9 mouse cellular contexts compared by ENCODE assay signal in genomic region chr5:23413575-23414470, GRCm38 (mm10). TPM values are rescaled to one million over a fixed set of nuclear protein-coding genes. Genes with fewer than 3 reads are reported as not detected.
DNase-seq lines count a peak whose midpoint lies in the region; ATAC-seq and TF ChIP-seq lines count a peak whose summit lies in the region.
"Had no signal": no experiment of that assay in that cellular context is flagged by ENCODE, and none has a peak within 500 bp of the region (broad histone marks: within the 10 kb centered on the region; RNA-seq: fewer than 3 reads in every experiment).

No protein-coding gene starts in this region.

- no peaks in the 10 kb centered on the region for H3K27me3 ChIP-seq in forebrain, embryonic 10.5 days (ENCODE audit: poor library complexity, severe bottlenecking)
- no peaks in the 10 kb centered on the region for H3K27me3 ChIP-seq in liver, postnatal 0 days (ENCODE audit: insufficient read depth, low read length)
- H3K27me3 ChIP-seq: Patski had no signal

- 28% methylated on average over 12 of the region's 12 CpGs for WGBS in forebrain, embryonic 10.5 days
- 67% methylated on average over 12 of the region's 12 CpGs for WGBS in liver, postnatal 0 days (ENCODE audit: insufficient replicate concordance)

- peak overlapping the region; percentile 84 for H3K27ac ChIP-seq in forebrain, embryonic 10.5 days
- H3K27ac ChIP-seq in liver, postnatal 0 days (ENCODE audit: low read depth), result 0 out of 2 replicates have a peak overlapping the region, but pooled peaks have one; percentile 11

- H3K4me2 ChIP-seq in liver, postnatal 0 days (ENCODE audit: low read depth, low read length), result no peak overlapping the region

- peak overlapping the region; percentile 20 for H3K4me3 ChIP-seq in forebrain, embryonic 10.5 days
- no peak overlapping the region for H3K4me3 ChIP-seq in liver, postnatal 0 days (ENCODE audit: low read depth, low read length)

- H3K9me3 ChIP-seq in forebrain, embryonic 10.5 days, result no peaks in the 10 kb centered on the region
- H3K9me3 ChIP-seq in liver, postnatal 0 days (ENCODE audit: low read length), result no peaks in the 10 kb centered on the region

- TF ChIP-seq EP300 in liver, postnatal 0 days (IDR thresholded peaks at IDR 0.05; ENCODE audit: low read depth), result no peak

- H3K4me1 ChIP-seq in forebrain, embryonic 10.5 days, result peaks cover 82% of the 10 kb centered on the region
- peaks cover 33% of the 10 kb centered on the region for H3K4me1 ChIP-seq in liver, postnatal 0 days (ENCODE audit: insufficient read depth)

- no peak for ATAC-seq in liver, postnatal 0 days
- ATAC-seq: Patski had no signal

- DNase-seq in layer of hippocampus, postnatal 14 days (ENCODE audit: low spot score in 2 of 2), result peak; percentile 55 to 80
- no peak for DNase-seq in layer of hippocampus, postnatal 25 days (ENCODE audit: extremely low spot score in 1 of 2, low spot score in 1 of 2)
- DNase-seq in forebrain, embryonic 10.5 days (ENCODE audit: extremely low spot score, low spot score), result peak; percentile 58
- DNase-seq in heart, postnatal 14 days, result peak; percentile 66 to 68
- no peak for DNase-seq in liver, postnatal 0 days
- DNase-seq in retina, embryonic 14.5 days (ENCODE audit: low spot score), result peak; percentile 66
- DNase-seq in left cerebral cortex, adult 18-20 months (ENCODE audit: low spot score in 2 of 2), result no peak
- DNase-seq in thymus, postnatal 0 days (ENCODE audit: low spot score), result no peak

- no peak overlapping the region for H3K9ac ChIP-seq in liver, postnatal 0 days (replicated peaks)

- H3K36me3 ChIP-seq in forebrain, embryonic 10.5 days (replicated peaks), result peaks cover 43% of the 10 kb centered on the region
- H3K36me3 ChIP-seq in liver, postnatal 0 days (replicated peaks; ENCODE audit: insufficient read depth, low read length), result no peaks in the 10 kb centered on the region

- TF ChIP-seq CTCF in liver, postnatal 0 days (IDR thresholded peaks at IDR 0.05; ENCODE audit: low read depth), result no peak

- intact Hi-C loops in heart, postnatal 14 days (cut with DNase I), result no loop called here

RNA-seq across cellular contexts. Expression of gene Kmt2e, which starts 20.4 kb away (rescaled TPM):
- total RNA-seq in layer of hippocampus, postnatal 14 days (2021), result 10 to 100 TPM; 93.2 to 96.7 TPM
- total RNA-seq in layer of hippocampus, postnatal 25 days (2021), result 100 to 1,000 TPM in 1 of 2 experiments, 10 to 100 TPM in 1; 80.8 to 102 TPM
- polyA plus RNA-seq in forebrain, embryonic 10.5 days (2016; fragmentation: Nextera tagmentation; extraction: Ambion mirVana), result 85.8 and 86.1 TPM in 2 replicates
- total RNA-seq in heart, postnatal 14 days (2021), result 10 to 100 TPM; 54.3 to 56.7 TPM
- polyA plus RNA-seq in liver, postnatal 0 days (2015; fragmentation: Nextera tagmentation; extraction: Ambion mirVana), result 27.5 and 28.5 TPM in 2 replicates
- 10 to 100 TPM; 92.8 to 98.6 TPM for total RNA-seq in left cerebral cortex, adult 18-20 months (2021)
- polyA plus RNA-seq in thymus, postnatal 0 days (2015; fragmentation: Nextera tagmentation; extraction: Ambion mirVana), result 84.6 and 111 TPM in 2 replicates

Comparison
In these comparisons a context has a peak if more than half of its experiments do, and no peak if none do; other contexts are left out.
1. DNase-seq: peak in layer of hippocampus, postnatal 14 days (2 of 2), forebrain, embryonic 10.5 days (single experiment), heart, postnatal 14 days (2 of 2) and retina, embryonic 14.5 days (single experiment); none in layer of hippocampus, postnatal 25 days (0 of 2), liver, postnatal 0 days (single experiment), left cerebral cortex, adult 18-20 months (0 of 2) and thymus, postnatal 0 days (single experiment).